In genomic region chr10:52029421-52030080, GRCm38 (mm10) we compare ENCODE assay signal across 13 mouse cellular contexts. TPM values are rescaled to one million over a fixed set of nuclear protein-coding genes. Genes with fewer than 3 reads are reported as not detected.
DNase-seq lines count a peak whose midpoint lies in the region; ATAC-seq and TF ChIP-seq lines count a peak whose summit lies in the region.
"Had no signal": no experiment of that assay in that cellular context is flagged by ENCODE, and none has a peak within 500 bp of the region (broad histone marks: within the 10 kb centered on the region; RNA-seq: fewer than 3 reads in every experiment).

No protein-coding gene starts in this region.

- H3K27me3 ChIP-seq in liver, adult 2 months (ENCODE audit: control insufficient read depth, insufficient read depth, low read length), result peaks cover 14% of the 10 kb centered on the region
- peaks cover 60% of the 10 kb centered on the region for H3K27me3 ChIP-seq in intestine, embryonic 15.5 days (replicated peaks)

- peaks cover 2% of the 10 kb centered on the region; the same call in 1 of the 2 replicates for H3K4me1 ChIP-seq in liver, adult 2 months (ENCODE audit: control insufficient read depth, insufficient read depth, low read length)
- peaks cover 9% of the 10 kb centered on the region for H3K4me1 ChIP-seq in intestine, embryonic 15.5 days (replicated peaks)

- WGBS in liver, adult 2 months, result 3% methylated on average over 10 of the region's 10 CpGs
- WGBS in intestine, embryonic 15.5 days, result 3% methylated on average over 10 of the region's 10 CpGs

- H3K9ac ChIP-seq in liver, adult 2 months (ENCODE audit: low read depth, low read length), result no peak overlapping the region
- no peak overlapping the region for H3K9ac ChIP-seq in intestine, embryonic 15.5 days

- H3K27ac ChIP-seq in gastrocnemius, adult 2 months, result peak overlapping the region; percentile 10; the same call in 1 of the 2 replicates
- no peak overlapping the region for H3K27ac ChIP-seq in liver, adult 2 months (replicated peaks; ENCODE audit: insufficient read depth, low read depth, low read length)
- no peak overlapping the region for H3K27ac ChIP-seq in intestine, embryonic 15.5 days

- intact Hi-C loops in gastrocnemius, adult 2 months (cut with DNase I), result loop anchor here (5.0 kb wide), 1 partner anchor 237 kb away; no protein-coding TSS in a partner anchor

- H3K4me2 ChIP-seq in intestine, embryonic 15.5 days (replicated peaks), result peak overlapping the region; percentile 38

- H3K9me3 ChIP-seq in intestine, embryonic 15.5 days, result no peaks in the 10 kb centered on the region

- no peaks in the 10 kb centered on the region for H3K36me3 ChIP-seq in liver, adult 2 months (ENCODE audit: control insufficient read depth, insufficient read depth, low read length)
- no peaks in the 10 kb centered on the region for H3K36me3 ChIP-seq in intestine, embryonic 15.5 days

- TF ChIP-seq POLR2A in liver, adult 2 months (IDR thresholded peaks at IDR 0.05; ENCODE audit: extremely low read depth, insufficient read depth, low read length), result no peak

- no peaks in the 10 kb centered on the region for H3K79me2 ChIP-seq in liver, adult 2 months (ENCODE audit: control insufficient read depth, insufficient read depth, low read length)

- peak; percentile 73 for ATAC-seq in intestine, embryonic 15.5 days
- ATAC-seq: lung, postnatal 0 days had no signal

- DNase-seq in gastrocnemius, adult 2 months, result no peak
- no peak for DNase-seq in gastrocnemius, postnatal 4 days (ENCODE audit: low spot score in 2 of 2)
- DNase-seq in liver, adult 2 months (ENCODE audit: extremely low read depth, low read depth, low spot score), result peak; percentile 23
- DNase-seq in liver (no peak), R1 (ENCODE audit: low read depth, low spot score) (peak; percentile 70)
- DNase-seq in gastrocnemius, postnatal 25 days, result no peak
- no peak for DNase-seq in left cerebral cortex, adult 8-10 months (ENCODE audit: low spot score in 2 of 2)
- DNase-seq: adrenal gland, postnatal 25 days; cerebellum, adult 11-12 months; kidney, postnatal 4 days had no signal

- TF ChIP-seq CTCF in gastrocnemius, adult 2 months (IDR thresholded peaks at IDR 0.05), result no peak
- TF ChIP-seq CTCF in liver, adult 2 months (IDR thresholded peaks at IDR 0.05; ENCODE audit: low read depth, low read length), result no peak

- no peak overlapping the region for H3K4me3 ChIP-seq in gastrocnemius, adult 2 months
- H3K4me3 ChIP-seq in liver, adult 2 months (ENCODE audit: insufficient read depth, low read depth, low read length), result no peak overlapping the region
- no peak overlapping the region for H3K4me3 ChIP-seq in intestine, embryonic 15.5 days (replicated peaks)

RNA-seq across cellular contexts. Expression of gene Vgll2, which starts 7.2 kb away (rescaled TPM):
- 100 to 1,000 TPM in 1 of 2 experiments, 10 to 100 TPM in 1; 56.7 to 205 TPM for total RNA-seq in gastrocnemius, adult 2 months (2021)
- 10 to 100 TPM; 76.5 to 87.5 TPM for total RNA-seq in gastrocnemius, postnatal 4 days (2021)
- not detected in 2 replicates for total RNA-seq in liver, adult 2 months (2014; rRNA removed)
- not detected in 2 replicates for polyA plus RNA-seq in liver, adult 2 months (2012; rRNA removed)
- 0.25 TPM in 1 of 2 replicates, not detected in the other for polyA plus RNA-seq in intestine, embryonic 15.5 days (2015; fragmentation: Nextera tagmentation; extraction: Ambion mirVana)
- 100 to 1,000 TPM in 1 of 2 experiments, 10 to 100 TPM in 1; 69.8 to 119 TPM for total RNA-seq in gastrocnemius, postnatal 25 days (2021)
- total RNA-seq in left cerebral cortex, adult 8-10 months (2022), result not detected
- total RNA-seq: adrenal gland, postnatal 25 days; monocyte, adult 5-6 weeks had no signal
- polyA plus RNA-seq: lung, postnatal 0 days had no signal

Comparison
In these comparisons a context has a peak if more than half of its experiments do, and no peak if none do; other contexts are left out.
1. DNase-seq: peak in liver, adult 2 months (single experiment) and R1 (single experiment); none in gastrocnemius, adult 2 months (single experiment), gastrocnemius, postnatal 4 days (0 of 2), liver (single experiment), gastrocnemius, postnatal 25 days (single experiment) and left cerebral cortex, adult 8-10 months (0 of 2).
2. RNA of gene Vgll2, which starts 7.2 kb away (total RNA-seq): 56.7 to 205 TPM in gastrocnemius, adult 2 months, 69.8 to 119 TPM in gastrocnemius, postnatal 25 days and 76.5 to 87.5 TPM in gastrocnemius, postnatal 4 days; not detected in left cerebral cortex, adult 8-10 months and not detected in liver, adult 2 months; every median in the first group is over 10 times any median in the second.